Mouse (Mus musculus) hindbrain, embryonic 13.5 days (tissue): Measurements from ENCODE around the gene Gm12166. TPM values are rescaled to one million over a fixed set of nuclear protein-coding genes. Genes with fewer than 3 reads are reported as not detected.

Experiments
- ATAC-seq: fragments of 200-750 bp; cut with Nextera tagmentation; 2 replicates; pipeline ENCODE4 v1.8.0; 2017; ENCODE audit warnings: moderate TSS enrichment; ENCODE audit not compliant: low FRiP score
- H3K27ac ChIP-seq: fragments of 300-500 bp; sonication (generic); 2 replicates; pipeline ENCODE4 v1.5.1; 2015; ENCODE audit warnings: inconsistent platforms, mild to moderate bottlenecking, moderate library complexity
- H3K27me3 ChIP-seq: fragments of 300-500 bp; sonication (generic); 2 replicates; pipeline ENCODE4 v1.6.1; 2015; ENCODE audit warnings: mild to moderate bottlenecking, inconsistent platforms
- H3K36me3 ChIP-seq: fragments of 300-500 bp; sonication (generic); 2 replicates; pipeline ENCODE4 v1.6.1; 2015; ENCODE audit warnings: mild to moderate bottlenecking, inconsistent platforms
- H3K4me1 ChIP-seq: fragments of 300-500 bp; sonication (generic); replicated peaks from 2 replicates; pipeline ENCODE4 v1.6.1; 2015; ENCODE audit warnings: inconsistent platforms
- H3K4me2 ChIP-seq: fragments of 300-500 bp; sonication (generic); 2 replicates; pipeline ENCODE4 v1.6.1; 2015; ENCODE audit warnings: inconsistent platforms, mild to moderate bottlenecking, moderate library complexity
- H3K4me3 ChIP-seq: fragments of 300-500 bp; sonication (generic); 2 replicates; pipeline ENCODE4 v1.5.1; 2015; ENCODE audit warnings: mild to moderate bottlenecking, inconsistent platforms
- H3K9ac ChIP-seq: fragments of 300-500 bp; sonication (generic); 2 replicates; pipeline ENCODE4 v1.6.1; 2015; ENCODE audit warnings: mild to moderate bottlenecking, inconsistent platforms
- H3K9me3 ChIP-seq: fragments of 300-500 bp; sonication (generic); 2 replicates; pipeline ENCODE4 v1.6.1; 2016; ENCODE audit warnings: inconsistent platforms
- WGBS: fragments of 180-500 bp; shearing (Covaris S2); methylation state at CpG from one replicate; pipeline ENCODE4 v1.1.7; 2015; 5-methylcytosine and 5-hydroxymethylcytosine counted together
- microRNA-seq: library from miRNA; unstranded; fragments of <30 nt; microRNA quantifications from one replicate; pipeline ENCODE4, GENCODE M21; 2016
- polyA plus RNA-seq: library from polyadenylated mRNA; unstranded; fragments of >200 nt; fragmentation: Nextera tagmentation; extraction: Ambion mirVana; gene quantifications from 2 replicates; pipeline ENCODE4 v1.2.1, GENCODE M21; 2015

The Gm12166 gene
- polyA plus RNA-seq, 1 experiment from 2014 or later, result 5.0 TPM

- Histone ChIP-seq H3K9me3 (no peaks in the 10 kb centered on the region), H3K27me3 (no peaks in the 10 kb centered on the region), H3K4me2 (no peak overlapping the region), H3K4me1 (no peaks in the 10 kb centered on the region), H3K36me3 (no peaks in the 10 kb centered on the region), H3K27ac (no peak overlapping the region), H3K9ac (no peak overlapping the region), H3K4me3 (no peak overlapping the region)
- ATAC-seq, result no peak
- 66% methylated on average over 1 of the region's 1 CpGs for WGBS
Observed at GRCm38 (mm10) chr11:46020246-46020645, 31.9 kb downstream of the Gm12166 start.

- H3K27me3 ChIP-seq, result no peaks in the 10 kb centered on the region
- H3K9me3 ChIP-seq, result no peaks in the 10 kb centered on the region
- no peak overlapping the region for H3K4me3 ChIP-seq
- ATAC-seq, result no peak; the same call in 1 of the 2 replicates
- no peaks in the 10 kb centered on the region for H3K4me1 ChIP-seq
- WGBS, result 23% methylated on average over 6 of the region's 6 CpGs
- no peaks in the 10 kb centered on the region for H3K36me3 ChIP-seq
- H3K4me2 ChIP-seq, result no peak overlapping the region
- no peak overlapping the region for H3K27ac ChIP-seq
- H3K9ac ChIP-seq, result no peak overlapping the region
Observed at GRCm38 (mm10) chr11:46016061-46016460, 36.1 kb downstream of the Gm12166 start.

Small RNAs within 50 kb of the gene (microRNA-seq; reads per million reads assigned to microRNA genes)
- gene Mir8100, result not detected

Other genes starting within 250 kb of the Gm12166 start
- 48.1 and 48.9 TPM in 2 replicates for gene Clint1, start 200.3 kb downstream of the Gm12166 start, polyA plus RNA-seq
- gene Lsm11, start 107.4 kb downstream of the Gm12166 start, polyA plus RNA-seq, result 15.1 and 15.8 TPM in 2 replicates
- gene Thg1l, start 96.8 kb downstream of the Gm12166 start, polyA plus RNA-seq, result 10.4 and 12.0 TPM in 2 replicates
- gene Sox30, start 72.0 kb downstream of the Gm12166 start, polyA plus RNA-seq, result 0.10 and 0.17 TPM in 2 replicates
- 13.2 and 14.9 TPM in 2 replicates for gene Adam19, start 3.7 kb upstream of the Gm12166 start, polyA plus RNA-seq
- gene Nipal4, start 114.2 kb upstream of the Gm12166 start, polyA plus RNA-seq, result 0.31 and 0.62 TPM in 2 replicates
- gene Fndc9, start 183.2 kb upstream of the Gm12166 start, polyA plus RNA-seq, result 1.7 TPM in 2 replicates